Mouse (Mus musculus) liver, embryonic 13.5 days (tissue): ENCODE measurements around the gene Aptx. TPM values are rescaled to one million over a fixed set of nuclear protein-coding genes. Genes with fewer than 3 reads are reported as not detected.

Experiments used
- ATAC-seq: fragments of 200-750 bp; cut with Nextera tagmentation; 2 replicates; pipeline ENCODE4 v1.8.0; 2017; ENCODE audit warnings: low read depth, mild to moderate bottlenecking, moderate number of reproducible peaks, moderate library complexity
- DNase-seq: peaks from one replicate; pipeline ENCODE4 v3.0.0; 2022
- H3K27ac ChIP-seq: fragments of 300-500 bp; sonication (generic); 2 replicates; pipeline ENCODE4 v1.5.1; 2015; ENCODE audit warnings: moderate library complexity, mild to moderate bottlenecking, inconsistent platforms
- H3K27me3 ChIP-seq: fragments of 300-500 bp; sonication (generic); 2 replicates; pipeline ENCODE4 v1.6.1; 2015; ENCODE audit warnings: mild to moderate bottlenecking, inconsistent platforms
- H3K36me3 ChIP-seq: fragments of 300-500 bp; sonication (generic); 2 replicates; pipeline ENCODE4 v1.6.1; 2015; ENCODE audit warnings: mild to moderate bottlenecking, inconsistent platforms
- H3K4me1 ChIP-seq: fragments of 300-500 bp; sonication (generic); replicated peaks from 2 replicates; pipeline ENCODE4 v1.6.1; 2015; ENCODE audit warnings: inconsistent platforms
- H3K4me2 ChIP-seq: fragments of 300-500 bp; sonication (generic); 2 replicates; pipeline ENCODE4 v1.6.1; 2015; ENCODE audit warnings: inconsistent platforms, mild to moderate bottlenecking, moderate library complexity
- H3K4me3 ChIP-seq: fragments of 300-500 bp; sonication (generic); replicated peaks from 2 replicates; pipeline ENCODE4 v1.5.1; 2015; ENCODE audit warnings: mild to moderate bottlenecking, inconsistent platforms
- H3K9ac ChIP-seq: fragments of 300-500 bp; sonication (generic); 2 replicates; pipeline ENCODE4 v1.6.1; 2015; ENCODE audit warnings: mild to moderate bottlenecking, inconsistent platforms
- H3K9me3 ChIP-seq: fragments of 300-500 bp; sonication (generic); replicated peaks from 2 replicates; pipeline ENCODE4 v1.6.1; 2016; ENCODE audit warnings: inconsistent platforms
- WGBS: fragments of 180-500 bp; shearing (Covaris S2); methylation state at CpG from one replicate; pipeline ENCODE4 v1.1.7; 2015; ENCODE audit not compliant: insufficient replicate concordance; 5-methylcytosine and 5-hydroxymethylcytosine counted together
- microRNA counts: library from miRNA; unstranded; fragments of <30 nt; microRNA quantifications from one replicate; lab custom pipeline; 2016
- microRNA-seq: library from miRNA; unstranded; fragments of <30 nt; microRNA quantifications from one replicate; pipeline ENCODE4, GENCODE M21; 2016
- polyA plus RNA-seq: library from polyadenylated mRNA; unstranded; fragments of >200 nt; fragmentation: Nextera tagmentation; extraction: Ambion mirVana; gene quantifications from 2 replicates; pipeline ENCODE4 v1.2.1, GENCODE M21; 2015

Aptx gene
- polyA plus RNA-seq, 1 experiment from 2014 or later, result 11.8 TPM

- H3K36me3 ChIP-seq, result no peaks in the 10 kb centered on the region
- H3K27me3 ChIP-seq, result no peaks in the 10 kb centered on the region
- 72% methylated on average over 9 of the region's 9 CpGs for WGBS
- H3K4me3 ChIP-seq, result no peak overlapping the region
- H3K27ac ChIP-seq, result no peak overlapping the region
- no peak overlapping the region for H3K9ac ChIP-seq
- no peaks in the 10 kb centered on the region for H3K4me1 ChIP-seq
- ATAC-seq (no peak), DNase-seq (no peak)
- H3K9me3 ChIP-seq, result peaks cover 5% of the 10 kb centered on the region; the same call in 1 of the 2 replicates
- H3K4me2 ChIP-seq, result no peak overlapping the region
These were observed 36.6 kb downstream of the Aptx start for GRCm38 (mm10) chr4:40666237-40667012.

DNA sequence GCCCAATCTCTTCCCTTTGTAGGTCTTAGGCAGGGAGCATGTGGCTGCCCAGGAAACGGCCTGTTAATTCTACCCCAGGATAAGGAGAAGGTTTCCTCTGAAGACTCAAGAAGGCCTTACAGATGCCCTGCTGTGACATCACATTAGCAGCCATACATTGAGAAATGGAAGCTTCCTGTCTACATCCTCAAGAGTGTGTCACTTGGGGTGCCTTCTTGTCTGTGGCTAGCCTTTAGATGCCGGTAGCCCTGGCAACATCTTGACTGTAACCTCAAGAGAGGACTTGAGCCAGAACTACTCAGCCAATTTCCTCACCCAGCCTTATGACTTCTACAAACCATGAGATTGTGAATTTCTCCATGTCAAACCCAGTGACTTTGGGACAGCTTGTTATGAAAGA lies 51.9 kb downstream of the Aptx start:
- H3K27me3 ChIP-seq, result no peaks in the 10 kb centered on the region
- ATAC-seq, result no peak
- H3K4me2 ChIP-seq, result no peak overlapping the region
- 61% methylated on average over 2 of the region's 2 CpGs for WGBS
- H3K4me1 ChIP-seq, result no peaks in the 10 kb centered on the region
- no peak for DNase-seq
- no peaks in the 10 kb centered on the region for H3K9me3 ChIP-seq
- H3K9ac ChIP-seq, result no peak overlapping the region
- H3K27ac ChIP-seq, result no peak overlapping the region
- H3K4me3 ChIP-seq, result no peak overlapping the region
- H3K36me3 ChIP-seq, result no peaks in the 10 kb centered on the region

GRCm38 (mm10) chr4:40649111-40649510 lies 53.9 kb downstream of the Aptx start:
- 48% methylated on average over 5 of the region's 5 CpGs for WGBS

DNA sequence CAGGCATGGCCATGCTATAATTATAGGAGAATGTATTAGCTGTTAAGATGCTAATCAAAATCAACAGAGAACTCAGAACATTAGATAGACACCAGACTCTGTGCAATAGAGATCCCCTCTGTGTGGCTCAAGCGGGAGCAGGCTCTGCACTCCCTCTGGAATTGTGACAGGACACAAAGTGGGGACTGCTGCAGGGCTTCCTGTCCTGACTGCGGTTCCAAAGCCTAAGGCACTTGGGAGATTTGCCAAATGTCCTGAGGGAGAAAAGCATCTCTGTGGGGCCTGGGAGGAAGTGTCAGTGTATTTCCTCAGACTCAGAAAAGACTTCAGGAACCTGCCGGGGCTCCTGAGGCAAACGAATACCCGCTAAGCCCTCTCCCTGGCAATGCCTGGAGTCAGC lies 59.4 kb downstream of the Aptx start:
- H3K9ac ChIP-seq, result no peak overlapping the region
- 59% methylated on average over 5 of the region's 5 CpGs for whole genome bisulfite sequencing
- no peak for DNase-seq

More at GRCm38 (mm10) chr4:40649111-40649510, 53.9 kb downstream of the Aptx start:
- Histone ChIP-seq H3K4me3 (no peak overlapping the region), H3K9me3 (no peaks in the 10 kb centered on the region), H3K27me3 (no peaks in the 10 kb centered on the region), H3K36me3 (no peaks in the 10 kb centered on the region), H3K27ac (no peak overlapping the region), H3K4me1 (no peaks in the 10 kb centered on the region), H3K4me2 (no peak overlapping the region), H3K9ac (no peak overlapping the region)
- ATAC-seq, result no peak
- DNase-seq, result no peak

GRCm38 (mm10) chr4:40640991-40641390 lies 62.0 kb downstream of the Aptx start:
- Histone ChIP-seq H3K27ac (no peak overlapping the region), H3K9ac (no peak overlapping the region), H3K9me3 (no peaks in the 10 kb centered on the region), H3K4me1 (no peaks in the 10 kb centered on the region), H3K27me3 (no peaks in the 10 kb centered on the region), H3K36me3 (no peaks in the 10 kb centered on the region), H3K4me2 (no peak overlapping the region), H3K4me3 (no peak overlapping the region)
- no peak for DNase-seq
- ATAC-seq, result no peak
- 55% methylated on average over 4 of the region's 4 CpGs for WGBS

More for the DNA sequence above, 59.4 kb downstream of the Aptx start:
- Histone ChIP-seq H3K4me2 (no peak overlapping the region), H3K9me3 (no peaks in the 10 kb centered on the region), H3K27me3 (no peaks in the 10 kb centered on the region), H3K36me3 (no peaks in the 10 kb centered on the region), H3K4me1 (no peaks in the 10 kb centered on the region), H3K27ac (no peak overlapping the region), H3K4me3 (no peak overlapping the region)
- no peak for ATAC-seq

MicroRNAs within 50 kb of the gene (microRNA counts, 519-probe panel; counts per million panel counts)
- 114 counts per million for microRNA mmu-miR-207 (lab: Ali Mortazavi, UCI)

Small RNAs within 50 kb of the gene (microRNA-seq; reads per million reads assigned to microRNA genes)
- gene Mir207, result not detected

Other genes with a start within 250 kb of the Aptx start
- gene Tmem215, start 231.0 kb downstream of the Aptx start, polyA plus RNA-seq, result 0.08 and 0.30 TPM in 2 replicates
- gene Dnaja1, start 19.0 kb upstream of the Aptx start, polyA plus RNA-seq, result 198 and 259 TPM in 2 replicates
- 96.1 and 106 TPM in 2 replicates for gene Smu1, start 54.7 kb upstream of the Aptx start, polyA plus RNA-seq
- 29.9 and 33.8 TPM in 2 replicates for gene B4galt1, start 150.8 kb upstream of the Aptx start, polyA plus RNA-seq
- gene Spink4, start 216.9 kb upstream of the Aptx start, polyA plus RNA-seq, result 0.39 and 0.44 TPM in 2 replicates
- 145 and 166 TPM in 2 replicates for gene Bag1, start 245.1 kb upstream of the Aptx start, polyA plus RNA-seq
- gene Chmp5, start 245.2 kb upstream of the Aptx start, polyA plus RNA-seq, result 48.7 and 57.4 TPM in 2 replicates